Mouse (Mus musculus) forebrain, embryonic 11.5 days (tissue): Measurements from ENCODE around the gene Kcnk3. TPM values are rescaled to one million over a fixed set of nuclear protein-coding genes. Genes with fewer than 3 reads are reported as not detected.

ENCODE experiments used
- ATAC-seq: fragments of 200-750 bp; cut with Nextera tagmentation; replicated peaks from 2 replicates; pipeline ENCODE4 v1.8.0; 2017; ENCODE audit warnings: moderate TSS enrichment; ENCODE audit not compliant: low FRiP score
- DNase-seq: peaks from one replicate; pipeline ENCODE4 v3.0.0-alpha.2; 2017; ENCODE audit warnings: low spot score
- H3K27ac ChIP-seq: fragments of 300-500 bp; sonication (generic); 2 replicates; pipeline ENCODE4 v1.5.1; 2014; ENCODE audit warnings: low read depth, low read length
- H3K27me3 ChIP-seq: fragments of 300-500 bp; sonication (generic); 2 replicates; pipeline ENCODE4 v1.6.1; 2014; ENCODE audit warnings: mild to moderate bottlenecking, low read length, mixed read lengths; ENCODE audit not compliant: control insufficient read depth, insufficient read depth
- H3K36me3 ChIP-seq: fragments of 300-500 bp; sonication (generic); 2 replicates; pipeline ENCODE4 v1.6.1; 2014; ENCODE audit warnings: mild to moderate bottlenecking, low read length, moderate library complexity, mixed read lengths; ENCODE audit not compliant: control insufficient read depth, insufficient read depth
- H3K4me1 ChIP-seq: fragments of 300-500 bp; sonication (generic); replicated peaks from 2 replicates; pipeline ENCODE4 v1.6.1; 2014; ENCODE audit warnings: low read length, mixed read lengths; ENCODE audit not compliant: control insufficient read depth, insufficient read depth
- H3K4me2 ChIP-seq: fragments of 300-500 bp; sonication (generic); 2 replicates; pipeline ENCODE4 v1.6.1; 2014; ENCODE audit warnings: low read depth, mild to moderate bottlenecking, low read length, moderate library complexity, mixed read lengths; ENCODE audit not compliant: severe bottlenecking
- H3K4me3 ChIP-seq: fragments of 300-500 bp; sonication (generic); 2 replicates; pipeline ENCODE4 v1.5.1; 2014; ENCODE audit warnings: low read depth, low read length
- H3K9ac ChIP-seq: fragments of 300-500 bp; sonication (generic); 2 replicates; pipeline ENCODE4 v1.6.1; 2014; ENCODE audit warnings: low read length
- H3K9me3 ChIP-seq: fragments of 300-500 bp; sonication (generic); 2 replicates; pipeline ENCODE4 v1.6.1; 2016; ENCODE audit warnings: low read length, mixed read lengths; ENCODE audit not compliant: control insufficient read depth
- WGBS: fragments of 180-500 bp; shearing (Covaris S2); extraction: QIAGEN DNeasy Blood & Tissue Kit; methylation state at CpG from one replicate; pipeline ENCODE4 v1.1.7; 2014; 5-methylcytosine and 5-hydroxymethylcytosine counted together
- polyA plus RNA-seq: library from polyadenylated mRNA; unstranded; fragments of >200 nt; fragmentation: Nextera tagmentation; extraction: Ambion mirVana; gene quantifications from 2 replicates; pipeline ENCODE4 v1.2.1, GENCODE M21; 2014

Kcnk3 gene
- polyA plus RNA-seq, 1 experiment from 2014 or later = 0.20 TPM

DNA sequence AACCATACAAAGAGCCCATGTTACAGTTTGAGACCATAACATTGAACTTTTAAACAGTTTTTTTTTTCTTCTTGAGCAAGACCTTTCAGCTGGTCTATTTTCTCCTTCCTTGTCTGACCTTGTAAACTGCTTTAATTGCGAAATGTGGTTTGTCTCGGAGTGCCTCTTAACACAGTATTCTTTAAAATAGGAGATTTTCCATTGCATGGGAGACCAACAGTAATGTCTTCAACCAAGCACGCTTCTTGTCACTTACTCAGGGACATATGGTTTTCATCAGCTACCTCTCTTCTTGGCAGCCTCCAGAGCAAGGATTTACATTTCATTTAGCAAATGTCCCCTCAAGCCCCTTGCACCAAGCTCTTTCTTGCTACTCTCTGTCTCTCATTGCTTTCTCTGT, 31.7 kb upstream of the Kcnk3 start:
- Histone ChIP-seq H3K27me3 (no peaks in the 10 kb centered on the region), H3K36me3 (no peaks in the 10 kb centered on the region), H3K4me2 (no peak overlapping the region), H3K4me3 (no peak overlapping the region), H3K27ac (no peak overlapping the region), H3K4me1 (no peaks in the 10 kb centered on the region), H3K9me3 (no peaks in the 10 kb centered on the region), H3K9ac (no peak overlapping the region)
- 81% methylated on average over 3 of the region's 3 CpGs for WGBS
- no peak for DNase-seq
- ATAC-seq = no peak

GRCm38 (mm10) chr5:30559421-30559820, 28.5 kb upstream of the Kcnk3 start:
- DNase-seq = no peak
- Histone ChIP-seq H3K4me1 (no peaks in the 10 kb centered on the region), H3K9ac (no peak overlapping the region), H3K27me3 (no peaks in the 10 kb centered on the region), H3K4me2 (no peak overlapping the region), H3K36me3 (no peaks in the 10 kb centered on the region), H3K9me3 (no peaks in the 10 kb centered on the region), H3K27ac (no peak overlapping the region), H3K4me3 (no peak overlapping the region)
- ATAC-seq = no peak
- 92% methylated on average over 3 of the region's 3 CpGs for WGBS

DNA sequence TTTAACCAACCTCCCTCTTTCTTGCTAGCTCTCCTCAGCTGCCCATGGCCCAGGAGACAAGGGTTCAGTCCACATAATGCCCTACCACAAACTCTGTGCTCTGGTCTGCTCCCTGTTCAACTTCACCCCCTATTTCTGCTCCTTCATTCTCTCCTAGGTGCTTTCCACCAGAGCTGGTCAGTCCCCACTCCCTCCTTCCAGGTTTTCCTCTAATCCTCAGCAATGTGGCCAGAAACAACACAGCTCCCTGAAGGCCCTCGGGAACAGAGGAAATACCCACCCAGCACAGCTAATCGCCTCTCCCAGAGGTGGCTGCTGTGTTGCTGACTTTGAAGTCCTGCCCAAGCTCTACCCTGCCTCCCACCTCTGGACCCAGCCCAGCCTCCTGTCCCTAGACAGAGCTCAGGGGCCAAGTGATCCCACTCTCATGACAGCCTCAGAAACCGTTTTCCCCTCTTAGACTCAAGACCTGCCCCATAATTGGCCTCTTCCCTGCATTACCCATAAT, 27.9 kb upstream of the Kcnk3 start:
- Histone ChIP-seq H3K4me3 (no peak overlapping the region), H3K36me3 (no peaks in the 10 kb centered on the region), H3K9ac (no peak overlapping the region), H3K4me1 (no peaks in the 10 kb centered on the region), H3K9me3 (no peaks in the 10 kb centered on the region), H3K4me2 (no peak overlapping the region), H3K27ac (no peak overlapping the region), H3K27me3 (no peaks in the 10 kb centered on the region)
- no peak for DNase-seq
- no peak for ATAC-seq
- WGBS = 49% methylated on average over 3 of the region's 3 CpGs

DNA sequence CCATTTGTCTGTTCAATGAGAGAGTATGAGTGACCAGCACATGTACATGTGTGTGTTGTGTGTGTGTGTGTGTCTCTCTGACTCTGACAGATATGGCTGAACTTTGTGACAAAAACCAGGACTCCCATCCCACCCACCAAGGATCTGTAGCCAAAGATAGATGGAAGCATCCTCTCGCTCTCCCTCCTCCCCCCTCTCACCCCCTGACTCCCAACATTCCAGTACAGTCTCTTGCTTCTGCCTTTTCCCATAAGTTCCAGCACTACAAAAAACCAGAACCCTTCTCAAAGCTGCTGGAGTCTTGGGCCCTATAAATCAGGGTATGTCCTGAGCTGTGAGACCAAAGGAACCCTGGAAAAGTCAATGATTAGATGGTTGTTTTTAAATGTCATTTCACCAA, 19.5 kb upstream of the Kcnk3 start:
- H3K4me3 ChIP-seq = no peak overlapping the region
- 95% methylated on average over 1 of the region's 1 CpGs for WGBS
- no peak overlapping the region for H3K9ac ChIP-seq

GRCm38 (mm10) chr5:30571820-30572219, 16.1 kb upstream of the Kcnk3 start:
- H3K27me3 ChIP-seq = no peaks in the 10 kb centered on the region
- H3K9me3 ChIP-seq = no peaks in the 10 kb centered on the region
- no peak for DNase-seq
- no peaks in the 10 kb centered on the region for H3K36me3 ChIP-seq
- WGBS = 82% methylated on average over 5 of the region's 5 CpGs
- H3K4me2 ChIP-seq = no peak overlapping the region
- H3K9ac ChIP-seq = no peak overlapping the region
- no peak overlapping the region for H3K27ac ChIP-seq
- no peak overlapping the region for H3K4me3 ChIP-seq
- H3K4me1 ChIP-seq = no peaks in the 10 kb centered on the region
- no peak for ATAC-seq

More for the DNA sequence above, 19.5 kb upstream of the Kcnk3 start:
- Histone ChIP-seq H3K4me1 (no peaks in the 10 kb centered on the region), H3K36me3 (no peaks in the 10 kb centered on the region), H3K27ac (no peak overlapping the region), H3K9me3 (no peaks in the 10 kb centered on the region), H3K4me2 (no peak overlapping the region), H3K27me3 (no peaks in the 10 kb centered on the region)
- ATAC-seq (no peak), DNase-seq (no peak)

DNA sequence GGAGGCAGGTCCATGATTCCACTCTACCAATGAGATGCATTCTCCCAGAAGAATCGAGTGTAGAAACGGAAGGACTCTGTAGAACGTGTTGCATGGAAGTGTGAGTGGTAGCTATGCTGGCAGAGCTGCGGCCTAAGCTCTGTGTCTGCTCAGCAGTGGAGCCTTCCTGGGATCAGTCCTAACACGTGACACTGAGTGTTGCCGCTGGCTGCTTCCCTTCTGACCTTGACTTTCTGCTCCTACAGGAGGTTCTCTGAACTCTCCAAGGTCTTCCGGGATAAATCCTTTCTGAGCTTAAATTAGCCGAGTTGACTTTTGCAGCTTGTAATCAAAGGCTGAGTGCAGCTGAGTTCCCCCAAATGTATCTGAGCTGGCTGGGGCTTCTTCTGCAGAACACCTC, 13.6 kb upstream of the Kcnk3 start:
- no peaks in the 10 kb centered on the region for H3K4me1 ChIP-seq
- no peak for DNase-seq
- no peak overlapping the region for H3K4me2 ChIP-seq
- no peaks in the 10 kb centered on the region for H3K27me3 ChIP-seq
- H3K9me3 ChIP-seq = no peaks in the 10 kb centered on the region
- WGBS = 91% methylated on average over 8 of the region's 8 CpGs
- no peak for ATAC-seq
- no peak overlapping the region for H3K9ac ChIP-seq
- no peak overlapping the region for H3K27ac ChIP-seq
- no peak overlapping the region for H3K4me3 ChIP-seq
- H3K36me3 ChIP-seq = no peaks in the 10 kb centered on the region

DNA sequence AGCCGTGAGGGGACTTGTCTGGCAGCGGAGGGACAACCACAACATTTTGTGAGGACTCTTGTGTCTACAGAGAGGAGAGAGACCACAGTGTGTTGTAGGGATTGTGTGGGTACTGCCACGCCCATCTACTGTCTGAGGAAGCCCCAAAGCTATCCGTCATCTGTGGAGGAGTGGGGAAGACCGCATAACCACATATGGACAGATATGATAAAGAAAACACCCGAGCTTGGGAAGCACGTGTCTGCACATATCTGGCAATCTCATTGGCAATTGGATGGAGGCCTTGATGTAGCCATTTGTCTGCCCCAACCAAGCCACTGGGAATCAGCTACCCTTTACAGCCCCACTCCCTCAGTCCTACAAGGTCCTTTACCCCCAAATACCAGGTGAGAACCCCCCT, 11.7 kb upstream of the Kcnk3 start:
- Histone ChIP-seq H3K27ac (no peak overlapping the region), H3K4me3 (no peak overlapping the region), H3K9me3 (no peaks in the 10 kb centered on the region), H3K4me2 (no peak overlapping the region), H3K36me3 (no peaks in the 10 kb centered on the region), H3K27me3 (no peaks in the 10 kb centered on the region), H3K4me1 (no peaks in the 10 kb centered on the region), H3K9ac (no peak overlapping the region)
- ATAC-seq (no peak), DNase-seq (no peak)
- 85% methylated on average over 7 of the region's 7 CpGs for WGBS

- WGBS = 83% methylated on average over 9 of the region's 9 CpGs
- H3K4me2 ChIP-seq = no peak overlapping the region
- no peak overlapping the region for H3K9ac ChIP-seq
- H3K27ac ChIP-seq = no peak overlapping the region
- H3K36me3 ChIP-seq = no peaks in the 10 kb centered on the region
- H3K4me1 ChIP-seq = no peaks in the 10 kb centered on the region
- H3K27me3 ChIP-seq = no peaks in the 10 kb centered on the region
- ATAC-seq (no peak), DNase-seq (no peak)
- H3K9me3 ChIP-seq = no peaks in the 10 kb centered on the region
- H3K4me3 ChIP-seq = no peak overlapping the region
Measured at GRCm38 (mm10) chr5:30577251-30577650, 10.7 kb upstream of the Kcnk3 start.

GRCm38 (mm10) chr5:30577654-30578310, 10.2 kb upstream of the Kcnk3 start:
- H3K4me3 ChIP-seq = no peak overlapping the region
- 80% methylated on average over 12 of the region's 12 CpGs for WGBS
- no peaks in the 10 kb centered on the region for H3K27me3 ChIP-seq
- H3K4me2 ChIP-seq = no peak overlapping the region
- DNase-seq = no peak
- ATAC-seq = no peak
- H3K4me1 ChIP-seq = no peaks in the 10 kb centered on the region
- H3K27ac ChIP-seq = no peak overlapping the region
- H3K9me3 ChIP-seq = no peaks in the 10 kb centered on the region
- H3K9ac ChIP-seq = no peak overlapping the region
- H3K36me3 ChIP-seq = no peaks in the 10 kb centered on the region
